Mouse (Mus musculus) layer of hippocampus, adult 18-20 months (tissue): ENCODE results near the gene Ppfia4. TPM values are rescaled to one million over a fixed set of nuclear protein-coding genes. Genes with fewer than 3 reads are reported as not detected.

Experiments used
- DNase-seq, 2 experiments: peaks; one replicate each; pipeline ENCODE4 v3.0.0; 2022; ENCODE audit warnings: low spot score in 2 of 2
- total RNA-seq, 2 experiments: library from RNA; stranded (reverse); gene quantifications; 2 replicates each; pipeline ENCODE4 v1.2.3; 2021

Gene Ppfia4
- total RNA-seq, 2 experiments from 2014 or later, result 66.5 to 68.4 TPM

GRCm38 (mm10) chr1:134339757-134340619 lies 7.3 kb upstream of the Ppfia4 start:
- no peak for DNase-seq

GRCm38 (mm10) chr1:134339162-134339561 lies 6.4 kb upstream of the Ppfia4 start:
- DNase-seq, result no peak

GRCm38 (mm10) chr1:134336958-134337710 lies 4.4 kb upstream of the Ppfia4 start:
- no peak for DNase-seq

- no peak for DNase-seq
Measured at GRCm38 (mm10) chr1:134335924-134336810, 3.4 kb upstream of the Ppfia4 start.

- peak; percentile 52 to 71 for DNase-seq
Measured at GRCm38 (mm10) chr1:134335211-134335923, 2.6 kb upstream of the Ppfia4 start.

- no peak for DNase-seq
Measured at GRCm38 (mm10) chr1:134334111-134334827, 1.5 kb upstream of the Ppfia4 start.

- DNase-seq, result no peak
Measured at GRCm38 (mm10) chr1:134333371-134334110, 813 bp upstream of the Ppfia4 start.

- DNase-seq, result peak; percentile 71 to 91
Measured at GRCm38 (mm10) chr1:134331879-134332635, 671 bp downstream of the Ppfia4 start.

GRCm38 (mm10) chr1:134326841-134327346 lies 5.8 kb downstream of the Ppfia4 start:
- no peak for DNase-seq

GRCm38 (mm10) chr1:134322591-134322990 lies 10.1 kb downstream of the Ppfia4 start:
- peak in 1 of 2 experiments; percentile 63 for DNase-seq

GRCm38 (mm10) chr1:134320691-134321301 lies 11.9 kb downstream of the Ppfia4 start:
- no peak for DNase-seq

GRCm38 (mm10) chr1:134318261-134318660 lies 14.5 kb downstream of the Ppfia4 start:
- no peak for DNase-seq

- DNase-seq, result no peak
Measured at GRCm38 (mm10) chr1:134316361-134316760, 16.4 kb downstream of the Ppfia4 start.

- DNase-seq, result no peak
Measured at GRCm38 (mm10) chr1:134315181-134315580, 17.5 kb downstream of the Ppfia4 start.

- DNase-seq, result peak in 1 of 2 experiments; percentile 74
Measured at GRCm38 (mm10) chr1:134311760-134312159, 21.0 kb downstream of the Ppfia4 start.

- DNase-seq, result no peak
Measured at GRCm38 (mm10) chr1:134310729-134311128, 22.0 kb downstream of the Ppfia4 start.

GRCm38 (mm10) chr1:134310291-134310690 lies 22.4 kb downstream of the Ppfia4 start:
- no peak for DNase-seq

GRCm38 (mm10) chr1:134307409-134307808 lies 25.3 kb downstream of the Ppfia4 start:
- DNase-seq, result no peak
